Mouse (Mus musculus): ENCODE data around the gene Arl15. TPM values are rescaled to one million over a fixed set of nuclear protein-coding genes. Genes with fewer than 3 reads are reported as not detected.

Gene Arl15
- total and polyA plus RNA-seq, 2 experiments from 2014 or later: 13.6 to 32.6 TPM

DNA sequence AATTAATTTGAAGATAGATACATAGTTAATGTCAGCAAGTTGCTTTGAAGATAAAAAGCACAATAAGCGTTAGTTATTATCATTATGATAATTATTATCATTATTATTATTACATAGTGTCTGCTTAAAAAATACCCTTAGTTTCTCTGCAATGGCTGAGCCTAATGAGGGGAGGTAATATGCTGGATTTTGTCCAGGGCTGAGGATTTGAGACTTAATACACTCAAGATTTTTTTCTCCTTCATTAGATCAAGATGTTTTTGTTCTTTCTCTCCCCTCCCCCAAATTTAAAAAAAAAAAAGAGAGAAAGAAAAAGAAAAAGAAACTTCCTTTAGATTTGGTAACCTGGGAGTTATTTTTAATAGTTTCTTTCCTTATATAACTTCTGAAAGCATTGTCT lies 180.6 kb downstream of the Arl15 start:
- H3K4me1 ChIP-seq (ENCODE audit: insufficient read depth, low read length): no peaks in the 10 kb centered on the region
- H3K36me3 ChIP-seq (ENCODE audit: insufficient read depth, low read length): no peaks in the 10 kb centered on the region
- H3K4me3 ChIP-seq (ENCODE audit: low read length): no peak overlapping the region
- no peak overlapping the region for H3K4me2 ChIP-seq (ENCODE audit: low read depth, low read length)
- H3K27ac ChIP-seq: no peak overlapping the region
- TF ChIP-seq CTCF (IDR thresholded peaks at IDR 0.05; ENCODE audit: low read depth): no peak
- no peak overlapping the region for H3K9ac ChIP-seq (replicated peaks; ENCODE audit: low read length)
- WGBS: 71% methylated on average over 1 of the region's 1 CpGs
- no peak for DNase-seq (ENCODE audit: low spot score)
- no peak for ATAC-seq
- no peaks in the 10 kb centered on the region for H3K27me3 ChIP-seq (ENCODE audit: insufficient read depth, low read length)
- H3K9me3 ChIP-seq (ENCODE audit: low read length): no peaks in the 10 kb centered on the region

DNA sequence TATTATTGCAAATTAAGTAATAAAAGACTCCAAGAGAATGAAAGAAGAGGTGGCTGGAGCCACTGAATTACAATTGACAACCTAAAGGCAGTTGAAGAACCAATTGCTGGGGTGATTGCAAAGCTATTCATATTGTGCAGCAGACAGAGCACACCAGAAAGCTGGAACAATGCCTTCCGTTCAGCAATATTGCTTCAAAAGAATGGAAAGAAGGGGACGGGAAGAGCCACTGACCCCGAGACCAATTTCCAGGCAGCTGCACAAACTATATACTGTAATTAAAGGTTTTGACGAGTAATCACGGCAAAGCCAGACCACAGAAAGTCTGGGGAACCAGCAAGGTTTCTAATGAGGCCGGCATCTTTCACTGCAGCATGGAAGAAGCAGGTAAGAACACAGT lies 181.4 kb downstream of the Arl15 start:
- DNase-seq (ENCODE audit: low spot score): peak; percentile 42
- Histone ChIP-seq H3K4me1 (ENCODE audit: insufficient read depth, low read length) (no peaks in the 10 kb centered on the region), H3K27ac (no peak overlapping the region), H3K27me3 (ENCODE audit: insufficient read depth, low read length) (no peaks in the 10 kb centered on the region), H3K9ac (replicated peaks; ENCODE audit: low read length) (0 out of 2 replicates have a peak overlapping the region, but pooled peaks have one; percentile 24), H3K9me3 (ENCODE audit: low read length) (no peaks in the 10 kb centered on the region), H3K4me2 (ENCODE audit: low read depth, low read length) (peak overlapping the region; percentile 23; the same call in 1 of the 2 replicates), H3K36me3 (ENCODE audit: insufficient read depth, low read length) (no peaks in the 10 kb centered on the region), H3K4me3 (ENCODE audit: low read length) (no peak overlapping the region)
- ATAC-seq: no peak
- no peak for TF ChIP-seq CTCF (IDR thresholded peaks at IDR 0.05; ENCODE audit: low read depth)
- 17% methylated on average over 6 of the region's 6 CpGs for WGBS

DNA sequence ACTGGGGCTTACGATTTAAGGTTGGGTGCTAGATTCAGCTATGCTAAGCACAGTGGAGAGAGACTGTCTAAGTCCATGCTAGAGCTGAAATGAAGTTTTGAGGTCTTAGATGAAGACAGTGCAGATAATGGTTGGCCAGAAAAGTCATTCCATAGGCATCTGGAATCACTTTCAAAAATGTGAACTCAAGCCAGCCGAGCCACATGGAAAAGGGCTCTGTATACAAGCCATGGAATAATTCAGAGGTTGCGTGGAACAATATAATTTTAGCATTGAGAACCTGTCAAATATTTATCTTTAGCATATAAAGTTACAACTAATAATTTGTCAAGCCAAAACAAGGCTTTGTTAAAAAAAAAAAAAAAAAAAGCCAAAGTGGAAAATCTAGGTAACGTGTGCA lies 182.6 kb downstream of the Arl15 start:
- no peak for ATAC-seq
- Histone ChIP-seq H3K36me3 (ENCODE audit: insufficient read depth, low read length) (no peaks in the 10 kb centered on the region), H3K27ac (no peak overlapping the region), H3K4me2 (ENCODE audit: low read depth, low read length) (no peak overlapping the region), H3K4me1 (ENCODE audit: insufficient read depth, low read length) (no peaks in the 10 kb centered on the region), H3K9me3 (ENCODE audit: low read length) (no peaks in the 10 kb centered on the region), H3K9ac (replicated peaks; ENCODE audit: low read length) (no peak overlapping the region), H3K4me3 (ENCODE audit: low read length) (no peak overlapping the region), H3K27me3 (ENCODE audit: insufficient read depth, low read length) (no peaks in the 10 kb centered on the region)
- TF ChIP-seq CTCF (IDR thresholded peaks at IDR 0.05; ENCODE audit: low read depth): no peak
- DNase-seq (ENCODE audit: low spot score): no peak
- WGBS: 94% methylated on average over 4 of the region's 4 CpGs

- H3K4me1 ChIP-seq (ENCODE audit: insufficient read depth, low read length): no peaks in the 10 kb centered on the region
- no peak overlapping the region for H3K4me3 ChIP-seq (ENCODE audit: low read length)
- peak overlapping the region; percentile 18; the same call in 1 of the 2 replicates for H3K4me2 ChIP-seq (ENCODE audit: low read depth, low read length)
- no peaks in the 10 kb centered on the region for H3K9me3 ChIP-seq (ENCODE audit: low read length)
- ATAC-seq (no peak), DNase-seq (ENCODE audit: low spot score) (no peak)
- no peak for TF ChIP-seq CTCF (IDR thresholded peaks at IDR 0.05; ENCODE audit: low read depth)
- 38% methylated on average over 15 of the region's 15 CpGs for WGBS
- H3K36me3 ChIP-seq (ENCODE audit: insufficient read depth, low read length): no peaks in the 10 kb centered on the region
- no peak overlapping the region for H3K27ac ChIP-seq
- no peaks in the 10 kb centered on the region for H3K27me3 ChIP-seq (ENCODE audit: insufficient read depth, low read length)
- H3K9ac ChIP-seq (replicated peaks; ENCODE audit: low read length): no peak overlapping the region
Measured at GRCm38 (mm10) chr13:113980739-113981460, 186.6 kb downstream of the Arl15 start.

GRCm38 (mm10) chr13:113981461-113982000 lies 187.2 kb downstream of the Arl15 start:
- Histone ChIP-seq H3K9me3 (ENCODE audit: low read length) (no peaks in the 10 kb centered on the region), H3K9ac (replicated peaks; ENCODE audit: low read length) (no peak overlapping the region), H3K27me3 (ENCODE audit: insufficient read depth, low read length) (no peaks in the 10 kb centered on the region), H3K27ac (no peak overlapping the region), H3K36me3 (ENCODE audit: insufficient read depth, low read length) (no peaks in the 10 kb centered on the region), H3K4me2 (ENCODE audit: low read depth, low read length) (peak overlapping the region; percentile 18; the same call in 1 of the 2 replicates), H3K4me1 (ENCODE audit: insufficient read depth, low read length) (no peaks in the 10 kb centered on the region), H3K4me3 (ENCODE audit: low read length) (no peak overlapping the region)
- WGBS: 26% methylated on average over 9 of the region's 9 CpGs
- ATAC-seq (no peak), DNase-seq (ENCODE audit: low spot score) (no peak)
- TF ChIP-seq CTCF (IDR thresholded peaks at IDR 0.05; ENCODE audit: low read depth): no peak

DNA sequence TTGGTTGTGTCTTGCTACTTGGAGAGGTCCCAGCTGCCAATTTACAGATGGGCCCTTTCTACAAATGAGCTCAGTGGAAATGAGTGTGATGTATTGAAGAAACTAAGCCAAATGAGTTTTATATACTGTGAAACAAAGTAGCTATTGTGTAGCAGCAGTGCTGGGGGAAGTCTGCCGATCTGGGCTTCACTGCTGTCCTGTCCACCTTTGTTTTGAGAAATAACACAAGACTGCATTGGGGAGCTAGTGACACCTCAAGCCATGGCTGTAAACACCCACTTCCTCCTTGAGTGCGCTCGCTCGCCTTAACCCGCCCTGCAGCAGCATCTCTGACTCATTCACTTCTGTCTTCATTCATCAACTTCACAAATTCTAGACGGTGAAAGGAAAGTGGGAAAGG lies 189.3 kb downstream of the Arl15 start:
- no peaks in the 10 kb centered on the region for H3K27me3 ChIP-seq (ENCODE audit: insufficient read depth, low read length)
- no peak overlapping the region for H3K4me2 ChIP-seq (ENCODE audit: low read depth, low read length)
- no peak overlapping the region for H3K4me3 ChIP-seq (ENCODE audit: low read length)
- TF ChIP-seq CTCF (IDR thresholded peaks at IDR 0.05; ENCODE audit: low read depth): no peak
- DNase-seq (ENCODE audit: low spot score): no peak
- H3K36me3 ChIP-seq (ENCODE audit: insufficient read depth, low read length): no peaks in the 10 kb centered on the region
- H3K9me3 ChIP-seq (ENCODE audit: low read length): no peaks in the 10 kb centered on the region
- 60% methylated on average over 6 of the region's 6 CpGs for WGBS
- H3K4me1 ChIP-seq (ENCODE audit: insufficient read depth, low read length): no peaks in the 10 kb centered on the region
- no peak overlapping the region for H3K9ac ChIP-seq (replicated peaks; ENCODE audit: low read length)
- ATAC-seq: no peak
- no peak overlapping the region for H3K27ac ChIP-seq

GRCm38 (mm10) chr13:113984491-113984890 lies 190.2 kb downstream of the Arl15 start:
- Histone ChIP-seq H3K4me3 (ENCODE audit: low read length) (no peak overlapping the region), H3K36me3 (ENCODE audit: insufficient read depth, low read length) (no peaks in the 10 kb centered on the region), H3K27me3 (ENCODE audit: insufficient read depth, low read length) (no peaks in the 10 kb centered on the region), H3K9me3 (ENCODE audit: low read length) (no peaks in the 10 kb centered on the region), H3K4me1 (ENCODE audit: insufficient read depth, low read length) (no peaks in the 10 kb centered on the region), H3K4me2 (ENCODE audit: low read depth, low read length) (no peak overlapping the region), H3K9ac (replicated peaks; ENCODE audit: low read length) (no peak overlapping the region), H3K27ac (no peak overlapping the region)
- TF ChIP-seq CTCF (IDR thresholded peaks at IDR 0.05; ENCODE audit: low read depth): no peak
- ATAC-seq (no peak), DNase-seq (ENCODE audit: low spot score) (no peak)
- 94% methylated on average over 4 of the region's 4 CpGs for WGBS

Measured in hindbrain, postnatal 0 days (tissue).